Mouse (Mus musculus): Measurements from ENCODE around the gene Hcn3. TPM values are rescaled to one million over a fixed set of nuclear protein-coding genes. Genes with fewer than 3 reads are reported as not detected.
A peak's percentile ranks its signal among the peaks of the same experiment; 100 is the strongest.

The Hcn3 gene
- total RNA-seq, 2 experiments from 2014 or later, result 0.39 to 0.91 TPM

DNA sequence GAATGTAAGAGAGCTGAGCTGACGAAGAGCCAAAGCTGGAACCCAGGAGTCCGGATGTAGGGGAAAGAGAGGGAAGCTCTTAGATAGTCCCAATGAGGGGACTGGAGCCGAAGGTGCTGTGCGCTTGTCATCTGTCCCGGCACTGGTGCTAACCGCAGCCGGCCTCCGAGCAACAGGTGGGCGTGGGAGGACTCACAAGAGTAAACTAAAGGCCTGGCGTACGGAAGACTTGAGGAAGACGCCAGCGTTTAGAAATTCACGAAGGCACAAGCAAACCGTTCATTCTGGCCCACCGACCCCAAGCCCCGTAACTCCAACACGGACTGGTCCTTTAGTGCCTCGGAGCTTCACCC, 58.6 kb downstream of the Hcn3 start:
- DNase-seq (ENCODE audit: low spot score in 2 of 2), result peak in 1 of 2 experiments; percentile 23

DNA sequence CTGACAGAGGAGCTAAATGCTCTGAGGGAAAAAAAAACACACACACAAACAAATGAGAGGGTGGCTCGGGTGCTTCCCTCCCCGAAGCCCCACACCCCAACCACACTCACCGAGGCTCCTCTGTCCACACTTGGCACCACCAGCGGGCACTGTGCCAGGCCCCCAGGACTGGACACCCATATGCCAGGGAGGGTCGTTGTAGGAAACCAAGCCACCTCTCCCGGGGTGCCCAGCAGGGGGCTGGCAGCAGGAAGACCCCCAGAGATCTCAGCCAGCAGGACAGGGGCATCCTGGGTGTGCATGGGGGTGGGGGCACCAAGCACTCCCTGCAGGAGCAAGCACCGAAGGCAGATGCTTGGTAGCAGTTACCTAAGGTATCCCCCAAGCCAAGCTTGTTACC, 59.2 kb downstream of the Hcn3 start, which contains the start of gene Gm43738:
Gene Gm43738 (minus strand): TSS at position 289 of the 400 bp plus-strand sequence.
- peak in 1 of 2 experiments; percentile 28 for DNase-seq (ENCODE audit: low spot score in 2 of 2)

Other genes with a start within 250 kb of the Hcn3 start
- gene Msto1, start 246.2 kb downstream of the Hcn3 start, total RNA-seq (2021), result 10 to 100 TPM; 27.5 to 31.7 TPM
- gene Ash1l, start 209.6 kb downstream of the Hcn3 start, total RNA-seq (2021), result 10 to 100 TPM; 37.8 to 41.8 TPM
- 10 to 100 TPM; 72.7 to 75.8 TPM for gene Dap3, start 209.0 kb downstream of the Hcn3 start, total RNA-seq (2021)
- gene Rusc1, start 66.9 kb downstream of the Hcn3 start, total RNA-seq (2021), result 10 to 100 TPM; 13.3 to 14.0 TPM
- not detected for gene Gm43738, start 59.1 kb downstream of the Hcn3 start, total RNA-seq (2021)
- gene Fdps, start 58.2 kb downstream of the Hcn3 start, total RNA-seq (2021), result 10 to 100 TPM; 61.4 to 80.2 TPM
- 1 to 10 TPM in 1 of 2 experiments, not detected in 1; 1.1 TPM for gene Pklr, start 24.1 kb downstream of the Hcn3 start, total RNA-seq (2021)
- gene Clk2, start 4.6 kb upstream of the Hcn3 start, total RNA-seq (2021), result 10 to 100 TPM; 31.1 to 39.0 TPM
- 10 to 100 TPM; 41.8 to 43.1 TPM for gene Scamp3, start 17.3 kb upstream of the Hcn3 start, total RNA-seq (2021)
- gene Fam189b, start 22.9 kb upstream of the Hcn3 start, total RNA-seq (2021), result 10 to 100 TPM; 19.2 to 22.1 TPM
- 10 to 100 TPM; 30.9 to 32.2 TPM for gene Gba, start 42.7 kb upstream of the Hcn3 start, total RNA-seq (2021)
- 100 to 1,000 TPM; 142 to 158 TPM for gene Thbs3, start 55.0 kb upstream of the Hcn3 start, total RNA-seq (2021)
- 10 to 100 TPM; 80.7 to 95.1 TPM for gene Mtx1, start 66.9 kb upstream of the Hcn3 start, total RNA-seq (2021)
- gene Muc1, start 68.9 kb upstream of the Hcn3 start, total RNA-seq (2021), result 1 to 10 TPM in 1 of 2 experiments, under 1 TPM in 1; 0.57 to 1.5 TPM
- gene Krtcap2, start 85.8 kb upstream of the Hcn3 start, total RNA-seq (2021), result 100 to 1,000 TPM in 1 of 2 experiments, 10 to 100 TPM in 1; 99.9 to 117 TPM
- under 1 TPM; 0.73 to 0.83 TPM for gene Trim46, start 86.1 kb upstream of the Hcn3 start, total RNA-seq (2021)
- 10 to 100 TPM; 61.2 to 62.8 TPM for gene Dpm3, start 99.2 kb upstream of the Hcn3 start, total RNA-seq (2021)
- gene Slc50a1, start 110.4 kb upstream of the Hcn3 start, total RNA-seq (2021), result 10 to 100 TPM; 31.7 to 37.7 TPM
- gene Efna1, start 120.9 kb upstream of the Hcn3 start, total RNA-seq (2021), result 10 to 100 TPM; 20.4 to 21.8 TPM
- gene Efna3, start 162.8 kb upstream of the Hcn3 start, total RNA-seq (2021), result not detected
- 1 to 10 TPM; 2.6 to 2.8 TPM for gene Efna4, start 177.8 kb upstream of the Hcn3 start, total RNA-seq (2021)
- gene Adam15, start 189.8 kb upstream of the Hcn3 start, total RNA-seq (2021), result 10 to 100 TPM; 54.6 to 55.8 TPM
- gene Dcst2, start 201.8 kb upstream of the Hcn3 start, total RNA-seq (2021), result under 1 TPM; 0.12 to 0.16 TPM
- gene Dcst1, start 205.1 kb upstream of the Hcn3 start, total RNA-seq (2021), result under 1 TPM; 0.27 to 0.34 TPM
- 10 to 100 TPM; 14.1 to 23.9 TPM for gene Zbtb7b, start 234.6 kb upstream of the Hcn3 start, total RNA-seq (2021)
- under 1 TPM in 1 of 2 experiments, not detected in 1; 0.83 TPM for gene Lenep, start 242.6 kb upstream of the Hcn3 start, total RNA-seq (2021)

All from gastrocnemius, postnatal 4 days (tissue).